Mouse (Mus musculus) liver, embryonic 12.5 days (tissue): ENCODE measurements around the gene Zfp451. TPM values are rescaled to one million over a fixed set of nuclear protein-coding genes. Genes with fewer than 3 reads are reported as not detected.
"Not testable (repeated sequence)": the region's sequence is repeated elsewhere in the genome, so short reads cannot be mapped to it uniquely, and the experiment has no call there.

Experiments used
- ATAC-seq: fragments of 200-750 bp; cut with Nextera tagmentation; 2 replicates; pipeline ENCODE4 v1.8.0; 2017; ENCODE audit warnings: moderate number of reproducible peaks, mild to moderate bottlenecking, moderate library complexity
- H3K27ac ChIP-seq: fragments of 300-500 bp; sonication (generic); 2 replicates; pipeline ENCODE4 v1.5.1; 2016; ENCODE audit warnings: mild to moderate bottlenecking
- H3K27me3 ChIP-seq: fragments of 300-500 bp; sonication (generic); replicated peaks from 2 replicates; pipeline ENCODE4 v1.6.1; 2016; ENCODE audit warnings: mild to moderate bottlenecking, moderate library complexity
- H3K36me3 ChIP-seq: fragments of 300-500 bp; sonication (generic); 2 replicates; pipeline ENCODE4 v1.6.1; 2016; ENCODE audit warnings: mild to moderate bottlenecking, moderate library complexity
- H3K4me1 ChIP-seq: fragments of 300-500 bp; sonication (generic); 2 replicates; pipeline ENCODE4 v1.6.1; 2016
- H3K4me2 ChIP-seq: fragments of 300-500 bp; sonication (generic); 2 replicates; pipeline ENCODE4 v1.6.1; 2016; ENCODE audit warnings: mild to moderate bottlenecking, moderate library complexity
- H3K4me3 ChIP-seq: fragments of 300-500 bp; sonication (generic); 2 replicates; pipeline ENCODE4 v1.5.1; 2016; ENCODE audit warnings: mild to moderate bottlenecking, moderate library complexity
- H3K9ac ChIP-seq: fragments of 300-500 bp; sonication (generic); 2 replicates; pipeline ENCODE4 v1.6.1; 2016; ENCODE audit warnings: mild to moderate bottlenecking, moderate library complexity
- H3K9me3 ChIP-seq: fragments of 300-500 bp; sonication (generic); replicated peaks from 2 replicates; pipeline ENCODE4 v1.6.1; 2016; ENCODE audit warnings: mild to moderate bottlenecking, moderate library complexity
- WGBS: fragments of 180-500 bp; shearing (Covaris S2); methylation state at CpG from one replicate; pipeline ENCODE4 v1.1.7; 2016; ENCODE audit not compliant: insufficient replicate concordance; 5-methylcytosine and 5-hydroxymethylcytosine counted together
- polyA plus RNA-seq: library from polyadenylated mRNA; unstranded; fragments of >200 nt; fragmentation: Nextera tagmentation; extraction: Ambion mirVana; gene quantifications from 2 replicates; pipeline ENCODE4 v1.2.1, GENCODE M21; 2016

The Zfp451 gene
- 12.6 and 13.2 TPM in 2 replicates for polyA plus RNA-seq

DNA sequence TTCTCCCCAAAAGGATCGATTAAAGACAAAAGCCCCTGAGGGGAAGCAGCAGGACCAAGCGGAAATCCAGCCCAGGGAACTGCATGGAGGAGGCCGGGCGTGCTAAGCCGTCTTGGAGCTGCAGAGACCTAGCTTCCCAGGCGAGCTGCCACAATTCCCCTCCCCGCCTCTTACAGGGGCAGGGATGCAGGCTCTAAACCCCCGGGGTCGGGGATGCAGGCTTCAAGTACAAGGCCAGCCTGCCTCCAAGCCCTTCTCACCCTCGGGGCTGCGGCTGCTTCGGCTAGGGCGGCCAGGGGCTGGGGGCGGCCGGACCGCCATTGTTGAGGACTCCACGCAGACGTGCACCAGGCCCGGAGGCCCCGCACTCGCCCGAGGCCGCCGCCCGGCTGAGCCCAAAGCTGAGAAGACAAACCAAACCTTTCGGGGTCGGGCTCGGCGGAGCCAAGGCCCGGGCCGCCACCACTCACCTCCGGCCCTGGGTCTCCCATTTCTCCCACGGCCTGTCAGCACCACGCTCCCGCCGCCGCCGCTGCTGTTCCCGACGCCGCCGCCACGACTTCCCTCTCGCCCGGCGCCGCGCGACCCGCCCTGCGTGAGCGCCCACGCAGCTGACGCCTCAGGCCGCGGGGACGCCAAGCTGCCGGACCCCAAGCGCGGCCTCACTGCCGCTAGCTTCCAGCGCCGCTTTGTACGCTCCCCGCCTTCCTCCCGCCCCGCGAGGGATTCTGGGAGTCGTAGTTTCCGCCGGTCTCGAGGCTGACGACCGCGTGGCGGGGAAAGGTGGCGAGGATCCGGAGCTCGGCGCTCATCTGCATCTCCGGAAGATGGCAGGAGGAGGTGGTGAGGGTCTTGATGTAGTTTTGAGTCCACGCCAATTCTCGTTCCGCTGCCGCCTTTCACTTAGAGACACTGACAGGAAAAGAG lies at the start of gene Zfp451:
Zfp451 (minus strand) TSS at position 728 of the 927 bp plus-strand sequence.
- H3K9me3 ChIP-seq, result no peaks in the 10 kb centered on the region
- H3K4me1 ChIP-seq, result peaks cover 26% of the 10 kb centered on the region
- no peaks in the 10 kb centered on the region for H3K27me3 ChIP-seq
- peak; percentile 89 for ATAC-seq
- peaks cover 33% of the 10 kb centered on the region for H3K36me3 ChIP-seq
- H3K27ac ChIP-seq, result peak within 1 kb of the TSS; percentile 86
- under 1% methylated on average over 84 of the region's 85 CpGs for WGBS
- H3K9ac ChIP-seq, result peak within 1 kb of the TSS; percentile 97
- H3K4me3 ChIP-seq, result peak within 1 kb of the TSS; percentile 99
- H3K4me2 ChIP-seq, result peak within 1 kb of the TSS; percentile 89

DNA sequence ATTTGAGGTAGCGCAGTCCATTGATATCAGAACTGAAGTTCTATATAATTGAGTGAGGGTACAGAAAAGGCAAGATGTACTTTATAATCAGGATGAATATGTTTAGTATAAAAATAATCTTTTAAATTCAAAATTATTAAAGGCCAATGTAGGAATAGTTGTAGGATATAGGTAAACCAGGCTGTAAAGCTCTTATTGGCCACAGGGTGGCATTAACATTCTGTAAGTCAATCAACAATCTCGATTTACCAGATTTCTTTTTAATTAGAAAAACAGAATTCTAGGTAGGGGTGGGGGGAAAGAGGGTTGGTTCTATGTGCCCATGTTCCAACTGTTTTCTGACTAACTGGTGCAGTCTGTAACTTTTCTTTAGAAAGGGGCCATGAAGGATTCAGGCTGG lies 32.4 kb upstream of the Zfp451 start:
- no peak overlapping the region for H3K9ac ChIP-seq
- H3K4me2 ChIP-seq, result no peak overlapping the region
- no peak for ATAC-seq
- H3K4me1 ChIP-seq, result no peaks in the 10 kb centered on the region
- no peaks in the 10 kb centered on the region for H3K36me3 ChIP-seq
- H3K4me3 ChIP-seq, result no peak overlapping the region
- H3K27ac ChIP-seq, result no peak overlapping the region
- H3K27me3 ChIP-seq, result no peaks in the 10 kb centered on the region; the same call in 1 of the 2 replicates
- 78% methylated on average over 2 of the region's 2 CpGs for WGBS
- H3K9me3 ChIP-seq, result no peaks in the 10 kb centered on the region

DNA sequence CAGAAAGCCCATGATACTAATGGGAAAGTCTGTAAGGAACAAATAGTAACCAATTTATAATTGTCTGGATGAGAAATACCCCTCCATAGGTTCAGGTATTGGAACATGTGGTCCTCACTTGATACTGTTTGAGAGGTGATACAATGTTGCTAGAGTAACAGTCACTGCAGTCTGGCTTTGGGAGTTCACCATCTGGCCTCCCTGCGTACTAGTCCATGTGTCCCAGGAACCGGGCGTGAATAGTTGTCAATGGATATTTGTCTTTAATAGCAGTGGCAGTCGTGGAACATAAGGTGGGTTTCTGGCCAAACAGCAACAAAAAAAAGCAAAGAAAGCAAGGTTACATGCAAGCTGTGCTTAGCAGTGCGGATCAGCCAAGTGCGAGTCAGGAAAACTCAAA lies 29.4 kb upstream of the Zfp451 start:
- H3K4me1 ChIP-seq, result no peaks in the 10 kb centered on the region
- H3K9ac ChIP-seq, result no peak overlapping the region
- H3K4me2 ChIP-seq, result no peak overlapping the region
- WGBS, result 67% methylated on average over 6 of the region's 6 CpGs
- no peaks in the 10 kb centered on the region; the same call in 1 of the 2 replicates for H3K27me3 ChIP-seq
- no peaks in the 10 kb centered on the region for H3K36me3 ChIP-seq
- H3K9me3 ChIP-seq, result no peaks in the 10 kb centered on the region
- no peak overlapping the region for H3K27ac ChIP-seq
- H3K4me3 ChIP-seq, result no peak overlapping the region
- no peak for ATAC-seq

DNA sequence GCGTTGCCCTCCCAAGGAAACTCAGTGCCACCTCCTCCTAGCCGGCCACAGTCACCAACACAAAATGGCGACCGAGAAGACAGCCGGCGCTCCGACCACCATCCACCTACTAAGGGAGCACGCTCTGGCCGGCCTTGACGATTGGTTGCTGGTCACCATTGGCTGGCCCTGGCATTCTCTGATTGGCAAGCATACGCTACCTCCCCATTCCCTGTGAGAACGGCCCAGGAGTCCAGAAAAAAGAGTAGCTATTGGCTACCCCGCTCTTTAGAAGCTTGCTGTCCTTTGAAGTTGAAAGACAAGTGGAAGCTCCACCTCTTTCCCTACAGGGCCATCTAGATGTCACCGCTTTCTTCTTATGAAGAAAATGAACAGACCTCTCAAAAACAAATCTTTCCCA lies 24.6 kb upstream of the Zfp451 start:
- ATAC-seq, H3K27me3 ChIP-seq, H3K27ac ChIP-seq, H3K9me3 ChIP-seq, H3K4me2 ChIP-seq, H3K36me3 ChIP-seq, H3K4me3 ChIP-seq, H3K9ac ChIP-seq, H3K4me1 ChIP-seq: not testable (repeated sequence)
- 85% methylated on average over 14 of the region's 14 CpGs for WGBS

GRCm38 (mm10) chr1:33830586-33830985 lies 16.2 kb upstream of the Zfp451 start:
- no peak overlapping the region for H3K27ac ChIP-seq
- no peak overlapping the region for H3K4me2 ChIP-seq
- no peak for ATAC-seq
- 58% methylated on average over 4 of the region's 4 CpGs for WGBS
- no peaks in the 10 kb centered on the region for H3K9me3 ChIP-seq
- no peaks in the 10 kb centered on the region for H3K36me3 ChIP-seq
- H3K27me3 ChIP-seq, result no peaks in the 10 kb centered on the region
- H3K4me1 ChIP-seq, result no peaks in the 10 kb centered on the region
- H3K4me3 ChIP-seq, result no peak overlapping the region
- H3K9ac ChIP-seq, result no peak overlapping the region

DNA sequence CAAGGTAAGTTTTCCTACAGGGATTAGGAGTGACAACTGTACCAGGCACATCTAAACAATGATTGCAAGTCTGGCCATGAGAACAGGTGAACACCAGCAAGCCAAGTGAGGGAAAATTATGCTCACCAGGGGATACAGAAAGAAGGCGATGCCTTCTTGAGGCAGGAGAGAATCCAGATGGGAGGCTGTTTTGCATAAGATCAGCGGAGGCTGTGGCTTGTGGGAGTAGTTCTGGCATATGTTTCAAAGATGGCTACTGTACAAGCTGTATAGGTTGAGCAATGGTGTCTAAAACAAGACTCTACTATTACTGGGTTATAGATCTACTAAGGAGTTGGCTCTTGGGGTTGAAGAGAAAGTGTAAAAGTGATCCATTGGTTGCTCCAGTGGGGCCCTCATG lies 3.5 kb upstream of the Zfp451 start:
- Histone ChIP-seq H3K27ac (no peak overlapping the region), H3K9me3 (no peaks in the 10 kb centered on the region), H3K36me3 (peaks cover 2% of the 10 kb centered on the region), H3K4me2 (no peak overlapping the region), H3K4me3 (no peak overlapping the region), H3K4me1 (peaks cover 16% of the 10 kb centered on the region), H3K9ac (no peak overlapping the region), H3K27me3 (no peaks in the 10 kb centered on the region)
- 71% methylated on average over 2 of the region's 2 CpGs for WGBS
- no peak for ATAC-seq

DNA sequence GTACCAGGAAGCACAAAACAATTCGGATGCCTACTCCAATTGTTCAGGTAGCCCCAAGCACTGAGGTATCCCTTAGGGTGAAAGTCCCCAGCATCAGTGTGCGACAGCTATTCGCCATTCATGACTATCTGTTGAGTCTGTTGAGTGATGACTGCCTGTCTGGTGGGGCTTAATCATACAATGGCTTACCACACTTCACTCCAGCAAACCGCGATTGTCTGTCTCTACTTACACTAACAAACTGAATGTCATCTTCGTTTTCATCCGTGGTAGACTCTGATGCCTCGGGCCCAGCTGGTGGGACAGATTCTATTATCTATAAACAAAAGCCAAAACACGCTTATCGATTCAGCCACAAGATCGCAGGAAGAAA lies 914 bp downstream of the Zfp451 start:
- H3K9ac ChIP-seq, result peak overlapping the region; percentile 97
- peak; percentile 40 for ATAC-seq
- peaks cover 26% of the 10 kb centered on the region for H3K4me1 ChIP-seq
- H3K4me3 ChIP-seq, result peak overlapping the region; percentile 99
- peak overlapping the region; percentile 89 for H3K4me2 ChIP-seq
- H3K36me3 ChIP-seq, result peaks cover 38% of the 10 kb centered on the region
- peak overlapping the region; percentile 86 for H3K27ac ChIP-seq
- no peaks in the 10 kb centered on the region for H3K9me3 ChIP-seq
- 8% methylated on average over 11 of the region's 11 CpGs for WGBS
- no peaks in the 10 kb centered on the region for H3K27me3 ChIP-seq

DNA sequence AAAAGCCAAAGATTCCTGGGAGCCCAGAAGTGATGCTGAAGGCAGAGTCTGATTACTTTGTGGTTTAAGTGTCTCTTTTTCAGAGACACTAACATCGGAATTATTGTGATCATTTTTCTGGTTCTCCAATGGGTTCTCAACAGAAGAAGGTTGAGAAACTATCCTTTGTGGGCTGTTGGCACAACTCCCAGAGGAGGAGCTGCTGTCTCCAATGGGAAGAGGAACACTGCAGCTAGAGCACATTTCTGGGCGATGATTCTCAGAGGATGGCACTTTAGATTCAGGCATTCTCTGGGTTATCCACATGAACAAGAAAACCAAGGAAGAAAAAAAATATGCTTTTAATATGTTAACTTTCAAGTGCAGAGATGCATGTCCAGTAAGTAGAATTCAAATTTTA lies 11.1 kb downstream of the Zfp451 start:
- Histone ChIP-seq H3K4me2 (no peak overlapping the region), H3K9ac (no peak overlapping the region), H3K27me3 (no peaks in the 10 kb centered on the region), H3K27ac (no peak overlapping the region), H3K4me3 (no peak overlapping the region), H3K9me3 (no peaks in the 10 kb centered on the region), H3K36me3 (peaks cover 81% of the 10 kb centered on the region), H3K4me1 (no peaks in the 10 kb centered on the region)
- 90% methylated on average over 2 of the region's 2 CpGs for WGBS
- no peak for ATAC-seq

GRCm38 (mm10) chr1:33799620-33800019 lies 14.8 kb downstream of the Zfp451 start:
- Histone ChIP-seq H3K4me3 (no peak overlapping the region), H3K4me1 (no peaks in the 10 kb centered on the region), H3K9me3 (no peaks in the 10 kb centered on the region), H3K9ac (no peak overlapping the region), H3K4me2 (no peak overlapping the region), H3K27ac (no peak overlapping the region), H3K36me3 (peaks cover 66% of the 10 kb centered on the region), H3K27me3 (no peaks in the 10 kb centered on the region)
- 76% methylated on average over 3 of the region's 3 CpGs for WGBS
- ATAC-seq, result no peak

- Histone ChIP-seq H3K36me3 (peaks cover 13% of the 10 kb centered on the region), H3K27ac (no peak overlapping the region), H3K4me2 (no peak overlapping the region), H3K4me3 (no peak overlapping the region), H3K27me3 (no peaks in the 10 kb centered on the region), H3K9me3 (no peaks in the 10 kb centered on the region), H3K4me1 (peaks cover 9% of the 10 kb centered on the region), H3K9ac (no peak overlapping the region)
- 45% methylated on average over 3 of the region's 3 CpGs for WGBS
- ATAC-seq, result no peak
These were observed 25.9 kb downstream of the Zfp451 start for GRCm38 (mm10) chr1:33788493-33788892.

DNA sequence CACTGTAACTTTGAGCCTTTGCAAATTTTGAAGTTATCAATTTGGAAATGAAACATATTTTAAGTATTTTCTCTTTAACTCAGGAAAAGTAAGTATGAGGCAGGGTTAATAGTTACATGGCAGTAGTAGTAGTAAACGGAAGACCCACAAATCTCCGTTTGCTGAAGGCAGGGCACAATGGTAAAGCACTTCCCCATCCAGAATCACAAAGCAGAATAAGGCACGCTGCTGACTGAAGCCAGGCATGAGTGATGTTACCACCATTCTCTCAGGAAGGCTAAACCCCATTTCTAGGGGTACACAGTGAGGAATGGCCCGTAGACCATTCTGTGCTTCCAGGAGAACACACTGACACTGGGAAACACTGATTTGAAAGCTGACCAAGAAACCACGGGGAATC lies 26.3 kb downstream of the Zfp451 start:
- ATAC-seq, result no peak
- Histone ChIP-seq H3K36me3 (peaks cover 17% of the 10 kb centered on the region), H3K27me3 (no peaks in the 10 kb centered on the region), H3K4me2 (no peak overlapping the region), H3K9me3 (no peaks in the 10 kb centered on the region), H3K9ac (no peak overlapping the region), H3K4me1 (peaks cover 9% of the 10 kb centered on the region), H3K4me3 (no peak overlapping the region), H3K27ac (no peak overlapping the region)
- WGBS, result 49% methylated on average over 5 of the region's 5 CpGs

DNA sequence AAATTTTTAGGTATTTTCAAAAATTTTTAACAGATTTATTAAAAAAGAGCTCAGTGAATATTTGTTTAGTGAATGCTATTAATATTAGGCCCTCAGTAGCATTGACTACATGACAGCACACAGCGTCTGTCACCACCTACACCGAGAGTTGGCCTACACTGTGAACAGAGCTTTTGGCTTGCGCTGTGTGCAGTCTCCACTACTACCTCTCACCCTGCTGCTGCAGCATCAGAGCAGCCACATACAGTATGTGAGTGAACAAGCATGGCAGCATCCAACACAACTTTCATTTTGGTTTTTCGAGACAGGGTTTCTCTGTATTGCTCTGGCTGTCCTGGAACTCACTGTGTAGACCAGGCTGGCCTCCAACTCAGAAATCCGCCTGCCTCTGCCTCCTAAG lies 29.8 kb downstream of the Zfp451 start:
- 86% methylated on average over 5 of the region's 5 CpGs for WGBS
- H3K4me3 ChIP-seq, result no peak overlapping the region
- no peaks in the 10 kb centered on the region for H3K9me3 ChIP-seq
- no peaks in the 10 kb centered on the region for H3K27me3 ChIP-seq
- H3K4me2 ChIP-seq, result no peak overlapping the region
- H3K9ac ChIP-seq, result no peak overlapping the region
- peaks cover 32% of the 10 kb centered on the region for H3K36me3 ChIP-seq
- no peak overlapping the region for H3K27ac ChIP-seq
- peaks cover 5% of the 10 kb centered on the region; the same call in 1 of the 2 replicates for H3K4me1 ChIP-seq
- no peak for ATAC-seq
